In genomic region chr12:91833939-91834333, GRCm38 (mm10) we compare ENCODE assay signal across 22 mouse cellular contexts.
"Had no signal": no experiment of that assay in that cellular context is flagged by ENCODE, and none has a peak within 500 bp of the region (broad histone marks: within the 10 kb centered on the region; RNA-seq: fewer than 3 reads in every experiment).

No protein-coding gene starts in this region.

- H3K27me3 ChIP-seq: kidney, embryonic 15.5 days; limb, embryonic 12.5 days; limb, embryonic 15.5 days; megakaryocyte, embryonic 14.5 days; neural tube, embryonic 12.5 days; neural tube, embryonic 15.5 days had no signal

- H3K4me3 ChIP-seq: kidney, embryonic 15.5 days; limb, embryonic 12.5 days; limb, embryonic 15.5 days; megakaryocyte, embryonic 14.5 days; midbrain, embryonic 10.5 days; neural tube, embryonic 12.5 days; neural tube, embryonic 15.5 days had no signal

- H3K9me3 ChIP-seq: kidney, embryonic 15.5 days; limb, embryonic 12.5 days; limb, embryonic 15.5 days; megakaryocyte, embryonic 14.5 days; midbrain, embryonic 10.5 days; neural tube, embryonic 12.5 days; neural tube, embryonic 15.5 days had no signal

- H3K27ac ChIP-seq: kidney, embryonic 15.5 days; limb, embryonic 12.5 days; limb, embryonic 15.5 days; liver, embryonic 14.5 days; midbrain, embryonic 10.5 days; neural tube, embryonic 12.5 days; neural tube, embryonic 15.5 days; stomach, postnatal 0 days had no signal

- H3K9ac ChIP-seq: kidney, embryonic 15.5 days; limb, embryonic 12.5 days; limb, embryonic 15.5 days; liver, embryonic 14.5 days; liver, postnatal 0 days; lung, embryonic 14.5 days; neural tube, embryonic 12.5 days; neural tube, embryonic 15.5 days had no signal

- DNase-seq: kidney, postnatal 10 days; left cerebral cortex, postnatal 4 days; liver, postnatal 0 days; lung, embryonic 14.5 days; lung, postnatal 36 days; midbrain, embryonic 14.5 days; right cerebral cortex, adult 18-20 months; right cerebral cortex, postnatal 25 days; thymus, adult 2 months; thymus, postnatal 14 days; thymus, postnatal 4 days had no signal

- H3K4me2 ChIP-seq: kidney, embryonic 15.5 days; limb, embryonic 12.5 days; limb, embryonic 15.5 days; liver, embryonic 11.5 days; lung, embryonic 14.5 days; neural tube, embryonic 12.5 days; neural tube, embryonic 15.5 days had no signal

- H3K4me1 ChIP-seq: kidney, embryonic 15.5 days; limb, embryonic 12.5 days; limb, embryonic 15.5 days; midbrain, embryonic 10.5 days; neural tube, embryonic 12.5 days; neural tube, embryonic 15.5 days had no signal

- ATAC-seq: liver, postnatal 0 days; lung, postnatal 0 days had no signal
